Mouse (Mus musculus) hindbrain, embryonic 11.5 days (tissue): ENCODE data around the gene Sv2c. TPM values are rescaled to one million over a fixed set of nuclear protein-coding genes. Genes with fewer than 3 reads are reported as not detected.
"Not testable (repeated sequence)": the region's sequence is repeated elsewhere in the genome, so short reads cannot be mapped to it uniquely, and the experiment has no call there.

Source experiments
- ATAC-seq: fragments of 200-750 bp; cut with Nextera tagmentation; 2 replicates; pipeline ENCODE4 v1.8.0; 2017; ENCODE audit warnings: mild to moderate bottlenecking, moderate TSS enrichment, moderate library complexity; ENCODE audit not compliant: low FRiP score
- DNase-seq: peaks from one replicate; pipeline ENCODE4 v3.0.0-alpha.2; 2015; ENCODE audit warnings: low spot score
- H3K27ac ChIP-seq: fragments of 300-500 bp; sonication (generic); 2 replicates; pipeline ENCODE4 v1.5.1; 2014; ENCODE audit warnings: mild to moderate bottlenecking, low read depth, low read length
- H3K27me3 ChIP-seq: fragments of 300-500 bp; sonication (generic); 2 replicates; pipeline ENCODE4 v1.6.1; 2014; ENCODE audit warnings: mild to moderate bottlenecking, low read length, moderate library complexity, mixed read lengths; ENCODE audit not compliant: control insufficient read depth, insufficient read depth
- H3K36me3 ChIP-seq: fragments of 300-500 bp; sonication (generic); 2 replicates; pipeline ENCODE4 v1.6.1; 2014; ENCODE audit warnings: mild to moderate bottlenecking, low read length, moderate library complexity, mixed read lengths; ENCODE audit not compliant: control insufficient read depth, insufficient read depth
- H3K4me1 ChIP-seq: fragments of 300-500 bp; sonication (generic); replicated peaks from 2 replicates; pipeline ENCODE4 v1.6.1; 2014; ENCODE audit warnings: low read length, mixed read lengths; ENCODE audit not compliant: control insufficient read depth, insufficient read depth
- H3K4me2 ChIP-seq: fragments of 300-500 bp; sonication (generic); replicated peaks from 2 replicates; pipeline ENCODE4 v1.6.1; 2014; ENCODE audit warnings: mild to moderate bottlenecking, low read depth, low read length
- H3K4me3 ChIP-seq: fragments of 300-500 bp; sonication (generic); 2 replicates; pipeline ENCODE4 v1.5.1; 2014; ENCODE audit warnings: low read depth, low read length
- H3K9ac ChIP-seq: fragments of 300-500 bp; sonication (generic); 2 replicates; pipeline ENCODE4 v1.6.1; 2014; ENCODE audit warnings: low read depth, low read length
- H3K9me3 ChIP-seq: fragments of 300-500 bp; sonication (generic); 2 replicates; pipeline ENCODE4 v1.6.1; 2016; ENCODE audit warnings: low read length; ENCODE audit not compliant: control insufficient read depth
- WGBS: fragments of 180-500 bp; shearing (Covaris S2); extraction: QIAGEN DNeasy Blood & Tissue Kit; methylation state at CpG from one replicate; pipeline ENCODE4 v1.1.7; 2014; 5-methylcytosine and 5-hydroxymethylcytosine counted together
- polyA plus RNA-seq: library from polyadenylated mRNA; unstranded; fragments of >200 nt; fragmentation: Nextera tagmentation; extraction: Ambion mirVana; gene quantifications from 2 replicates; pipeline ENCODE4 v1.2.1, GENCODE M21; 2014

Sv2c gene
- polyA plus RNA-seq, 1 experiment from 2014 or later: 8.1 TPM

DNA sequence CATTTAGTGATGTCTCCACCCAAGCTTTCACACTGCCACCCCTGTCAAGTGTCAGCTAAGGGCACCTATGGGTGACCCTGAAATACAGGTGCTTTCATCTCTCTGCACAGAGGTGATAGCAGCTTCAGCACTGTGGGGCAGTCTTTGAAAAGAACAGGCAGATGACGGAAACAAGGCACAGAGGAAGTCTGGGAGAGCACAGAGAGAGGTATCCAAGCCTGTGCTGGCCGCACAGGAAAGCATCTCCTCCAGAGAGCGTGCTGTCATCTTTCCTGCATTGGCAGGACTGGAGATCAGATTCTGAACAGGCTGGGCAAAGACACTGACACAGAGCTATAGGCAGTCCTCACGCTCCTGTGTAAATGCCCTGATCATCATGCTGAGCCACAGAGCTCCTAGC is 41.4 kb downstream of the Sv2c start:
- no peaks in the 10 kb centered on the region for H3K9me3 ChIP-seq
- WGBS: 65% methylated on average over 4 of the region's 4 CpGs
- H3K4me2 ChIP-seq: no peak overlapping the region
- no peak overlapping the region for H3K9ac ChIP-seq
- H3K27me3 ChIP-seq: no peaks in the 10 kb centered on the region
- no peak overlapping the region for H3K4me3 ChIP-seq
- no peaks in the 10 kb centered on the region for H3K4me1 ChIP-seq
- no peaks in the 10 kb centered on the region for H3K36me3 ChIP-seq
- H3K27ac ChIP-seq: no peak overlapping the region
- DNase-seq (no peak), ATAC-seq (no peak)

DNA sequence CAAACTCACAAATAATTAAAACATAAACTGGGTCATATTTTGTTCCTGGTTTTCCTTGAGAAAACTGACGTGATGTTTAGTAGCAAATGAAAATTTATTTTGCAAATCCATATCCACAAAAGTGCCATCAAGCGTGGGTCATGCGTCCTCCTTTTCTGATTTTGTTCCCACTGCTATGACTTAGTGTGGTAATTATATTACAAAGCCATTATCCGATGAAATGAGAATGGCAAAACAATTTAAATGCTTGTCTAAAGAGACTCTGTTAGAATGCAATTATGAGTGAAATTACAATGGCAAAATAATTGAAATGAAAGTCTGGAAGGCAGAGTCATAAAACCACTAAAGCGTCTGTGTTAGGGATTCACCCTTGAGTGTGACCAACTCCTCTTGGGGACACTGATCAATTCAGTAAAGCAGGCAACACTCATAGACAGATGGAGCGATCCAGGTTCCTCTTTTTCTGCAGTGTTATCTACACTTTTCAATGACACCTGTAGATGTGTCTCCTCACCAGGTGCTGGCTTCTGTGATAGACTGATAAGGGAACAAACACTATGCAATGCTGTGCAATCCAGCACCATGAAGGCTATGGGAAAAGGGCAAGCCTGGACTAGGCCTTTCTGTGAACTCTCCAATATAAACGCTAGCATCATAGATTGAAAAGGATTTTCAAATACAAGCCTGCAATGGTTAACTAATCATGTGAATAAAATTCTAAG is 46.6 kb downstream of the Sv2c start:
- DNase-seq: no peak
- Histone ChIP-seq H3K9ac (no peak overlapping the region), H3K4me1 (no peaks in the 10 kb centered on the region), H3K27me3 (no peaks in the 10 kb centered on the region), H3K4me2 (no peak overlapping the region), H3K4me3 (no peak overlapping the region), H3K27ac (no peak overlapping the region), H3K9me3 (no peaks in the 10 kb centered on the region), H3K36me3 (no peaks in the 10 kb centered on the region)
- no peak for ATAC-seq
- WGBS: 90% methylated on average over 7 of the region's 7 CpGs

DNA sequence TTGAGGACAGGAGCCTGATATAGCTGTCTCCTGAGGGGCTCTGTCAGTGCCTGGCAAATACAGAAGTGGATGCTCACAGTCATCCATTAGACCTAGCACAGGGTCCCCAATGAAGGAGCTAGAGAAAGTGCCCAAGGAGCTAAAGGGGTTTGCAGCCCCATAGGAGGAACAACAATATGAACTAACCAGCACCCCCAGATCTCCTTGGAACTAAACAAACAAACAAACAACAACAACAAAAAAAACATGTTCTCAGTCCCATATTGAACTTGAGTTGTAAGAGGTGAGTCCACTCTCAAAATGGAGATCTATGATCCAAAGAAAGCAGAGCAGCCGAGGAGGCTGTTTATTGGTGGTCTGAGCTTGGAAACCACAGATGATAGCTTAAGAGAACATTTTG is 50.6 kb downstream of the Sv2c start, which contains the start of gene Gm17190:
TSS of gene Gm17190 (plus strand) at position 301 of the 400 bp plus-strand sequence.
- 92% methylated on average over 1 of the region's 1 CpGs for WGBS
- H3K9me3 ChIP-seq, H3K27me3 ChIP-seq, H3K4me1 ChIP-seq, ATAC-seq, H3K4me2 ChIP-seq, DNase-seq, H3K9ac ChIP-seq, H3K36me3 ChIP-seq, H3K27ac ChIP-seq, H3K4me3 ChIP-seq: not testable (repeated sequence)

- not testable (repeated sequence) for H3K27ac ChIP-seq, H3K4me3 ChIP-seq, H3K4me1 ChIP-seq, H3K36me3 ChIP-seq, H3K27me3 ChIP-seq, DNase-seq, ATAC-seq, H3K9ac ChIP-seq, H3K9me3 ChIP-seq, H3K4me2 ChIP-seq
- 84% methylated on average over 3 of the region's 3 CpGs for WGBS
Measured at GRCm38 (mm10) chr13:96081276-96081675, 51.1 kb downstream of the Sv2c start, which contains the start of gene Gm20075. Gm20075 (minus strand) TSS chr13:96081376.

DNA sequence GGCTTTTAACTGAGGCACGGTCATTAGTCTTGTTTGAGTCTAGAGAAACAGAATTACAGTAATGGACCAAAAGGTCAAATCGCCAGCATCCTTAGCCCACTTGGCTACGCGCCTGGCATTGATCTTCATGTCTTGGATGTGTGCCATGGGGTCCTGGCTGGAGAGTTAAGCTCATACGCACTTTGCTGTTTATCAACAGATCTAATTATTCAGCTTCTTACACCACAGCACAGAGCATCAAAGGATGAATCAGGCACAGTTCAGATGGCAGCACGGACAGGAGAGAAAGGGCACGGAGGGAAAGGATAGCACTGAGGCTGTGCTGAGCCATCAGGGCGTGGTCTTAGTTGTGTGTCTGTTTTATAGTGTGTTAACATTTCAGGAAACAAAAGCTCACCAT is 58.8 kb downstream of the Sv2c start:
- Histone ChIP-seq H3K9me3 (no peaks in the 10 kb centered on the region), H3K36me3 (no peaks in the 10 kb centered on the region), H3K4me1 (no peaks in the 10 kb centered on the region), H3K9ac (no peak overlapping the region), H3K4me3 (no peak overlapping the region), H3K27me3 (no peaks in the 10 kb centered on the region), H3K4me2 (no peak overlapping the region), H3K27ac (no peak overlapping the region)
- no peak for DNase-seq
- ATAC-seq: no peak
- 72% methylated on average over 8 of the region's 8 CpGs for WGBS

DNA sequence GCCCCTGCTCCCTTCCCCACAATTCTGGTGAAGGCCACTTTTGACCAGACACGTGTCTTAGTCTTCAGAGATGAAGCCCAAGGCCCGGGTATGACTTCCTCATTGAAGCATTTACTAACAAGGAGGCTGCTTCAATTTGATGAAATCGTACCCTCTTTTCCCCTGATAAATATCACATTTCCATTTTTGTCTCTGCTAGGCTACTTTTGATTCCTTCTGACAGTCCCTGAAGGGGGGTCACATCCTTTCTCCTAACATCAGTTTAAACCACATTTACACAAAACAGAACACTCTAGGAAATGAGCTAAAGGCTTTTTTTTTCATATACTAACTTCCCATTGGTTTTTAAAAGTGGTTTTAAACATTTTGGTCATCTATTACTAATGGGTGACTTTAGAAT is 79.6 kb downstream of the Sv2c start:
- Histone ChIP-seq H3K36me3 (no peaks in the 10 kb centered on the region), H3K27me3 (no peaks in the 10 kb centered on the region), H3K4me3 (no peak overlapping the region), H3K27ac (no peak overlapping the region), H3K9ac (no peak overlapping the region), H3K4me1 (no peaks in the 10 kb centered on the region), H3K9me3 (no peaks in the 10 kb centered on the region), H3K4me2 (no peak overlapping the region)
- WGBS: 87% methylated on average over 3 of the region's 3 CpGs
- ATAC-seq (no peak), DNase-seq (no peak)

- H3K36me3 ChIP-seq: no peaks in the 10 kb centered on the region
- H3K9me3 ChIP-seq: no peaks in the 10 kb centered on the region
- ATAC-seq (no peak), DNase-seq (peak; percentile 19)
- H3K27me3 ChIP-seq: no peaks in the 10 kb centered on the region
- H3K4me2 ChIP-seq: no peak overlapping the region
- H3K4me1 ChIP-seq: no peaks in the 10 kb centered on the region
- no peak overlapping the region for H3K27ac ChIP-seq
- no peak overlapping the region for H3K9ac ChIP-seq
- no peak overlapping the region for H3K4me3 ChIP-seq
- WGBS: 53% methylated on average over 5 of the region's 5 CpGs
Measured at GRCm38 (mm10) chr13:96045396-96045795, 87.0 kb downstream of the Sv2c start.

- H3K4me3 ChIP-seq: no peak overlapping the region
- WGBS: 85% methylated on average over 11 of the region's 11 CpGs
- no peak overlapping the region for H3K27ac ChIP-seq
- no peak overlapping the region for H3K4me2 ChIP-seq
- DNase-seq (no peak), ATAC-seq (no peak)
- no peaks in the 10 kb centered on the region for H3K36me3 ChIP-seq
- H3K4me1 ChIP-seq: no peaks in the 10 kb centered on the region
- H3K9me3 ChIP-seq: no peaks in the 10 kb centered on the region
- no peak overlapping the region for H3K9ac ChIP-seq
- H3K27me3 ChIP-seq: no peaks in the 10 kb centered on the region
Measured at GRCm38 (mm10) chr13:96040275-96041042, 91.9 kb downstream of the Sv2c start.

- no peaks in the 10 kb centered on the region for H3K9me3 ChIP-seq
- no peaks in the 10 kb centered on the region for H3K36me3 ChIP-seq
- H3K4me1 ChIP-seq: no peaks in the 10 kb centered on the region
- no peaks in the 10 kb centered on the region for H3K27me3 ChIP-seq
- 92% methylated on average over 1 of the region's 1 CpGs for WGBS
- H3K4me2 ChIP-seq: no peak overlapping the region
- no peak overlapping the region for H3K9ac ChIP-seq
- ATAC-seq (no peak), DNase-seq (no peak)
- no peak overlapping the region for H3K27ac ChIP-seq
- H3K4me3 ChIP-seq: no peak overlapping the region
Measured at GRCm38 (mm10) chr13:96039536-96039935, 92.8 kb downstream of the Sv2c start.
